Mouse (Mus musculus): ENCODE measurements around the gene Prg4. TPM values are rescaled to one million over a fixed set of nuclear protein-coding genes. Genes with fewer than 3 reads are reported as not detected.

Gene Prg4
- polyA plus RNA-seq (2012; rRNA removed; ENCODE audit: low replicate concordance) = 1.1 TPM in 1 of 2 replicates, not detected in the other

GRCm38 (mm10) chr1:150466132-150466531, at the start of gene Prg4:
Gene Prg4, minus strand, starts transcription at chr1:150466165.

Other genes starting within 250 kb of the Prg4 start
- not detected in 2 replicates for gene Pdc, start 146.7 kb downstream of the Prg4 start, polyA plus RNA-seq (2012; rRNA removed; ENCODE audit: low replicate concordance)
- 18.8 and 19.9 TPM in 2 replicates for gene Tpr, start 73.3 kb downstream of the Prg4 start, polyA plus RNA-seq (2012; rRNA removed; ENCODE audit: low replicate concordance)
- 0.76 and 1.3 TPM in 2 replicates for gene Odr4, start 73.1 kb downstream of the Prg4 start, polyA plus RNA-seq (2012; rRNA removed; ENCODE audit: low replicate concordance)

Data from duodenum, adult 2 months (tissue).